Mouse (Mus musculus): ENCODE measurements around the gene Mcoln3. TPM values are rescaled to one million over a fixed set of nuclear protein-coding genes. Genes with fewer than 3 reads are reported as not detected.

The Mcoln3 gene
- total RNA-seq, 1 experiment: 2.5 TPM

GRCm38 (mm10) chr3:146135417-146135816, 18.2 kb downstream of the Mcoln3 start:
- in situ Hi-C loops (cut with MboI; ENCODE audit: low sequenced_read_pairs in 2 of 2, unreplicated experiment in 2 of 2): no loop called here
- no peaks in the 10 kb centered on the region for H3K36me3 ChIP-seq (ENCODE audit: control insufficient read depth, insufficient read depth, low read length, poor library complexity, severe bottlenecking)

GRCm38 (mm10) chr3:146136422-146136821, 19.2 kb downstream of the Mcoln3 start:
- in situ Hi-C loops (cut with MboI; ENCODE audit: low sequenced_read_pairs in 2 of 2, unreplicated experiment in 2 of 2): no loop called here
- no peaks in the 10 kb centered on the region for H3K9me3 ChIP-seq (ENCODE audit: control insufficient read depth, insufficient read depth, low read depth, low read length)
- no peak for TF ChIP-seq ZNF384 (IDR thresholded peaks at IDR 0.05; ENCODE audit: low read depth, low read length)
- no peak for TF ChIP-seq CHD2 (IDR thresholded peaks at IDR 0.05; ENCODE audit: low read depth, low read length)
- TF ChIP-seq MAFK (IDR thresholded peaks at IDR 0.05; ENCODE audit: insufficient read depth, low read depth, low read length): no peak
- DNase-seq (ENCODE audit: low read depth, low spot score): no peak
- no peaks in the 10 kb centered on the region for H3K36me3 ChIP-seq (ENCODE audit: control insufficient read depth, insufficient read depth, low read length, poor library complexity, severe bottlenecking)
- no peak overlapping the region for H3K4me3 ChIP-seq (ENCODE audit: insufficient read depth in 1 of 2, low read depth in 1 of 2, low read length in 2 of 2, poor library complexity in 1 of 2, severe bottlenecking in 1 of 2)
- H3K4me1 ChIP-seq (ENCODE audit: control insufficient read depth in 2 of 2, insufficient read depth in 2 of 2, low read length in 2 of 2, poor library complexity in 1 of 2): no peaks in the 10 kb centered on the region
- no peak overlapping the region for H3K9ac ChIP-seq (ENCODE audit: insufficient read depth, low read depth, low read length, poor library complexity, severe bottlenecking)
- H3K27ac ChIP-seq (ENCODE audit: insufficient read depth, low read depth, low read length, poor library complexity, severe bottlenecking): no peak overlapping the region

More at GRCm38 (mm10) chr3:146135417-146135816, 18.2 kb downstream of the Mcoln3 start:
- Histone ChIP-seq H3K4me1 (ENCODE audit: control insufficient read depth in 2 of 2, insufficient read depth in 2 of 2, low read length in 2 of 2, poor library complexity in 1 of 2) (no peaks in the 10 kb centered on the region), H3K27ac (ENCODE audit: insufficient read depth, low read depth, low read length, poor library complexity, severe bottlenecking) (no peak overlapping the region), H3K4me3 (ENCODE audit: insufficient read depth in 1 of 2, low read depth in 1 of 2, low read length in 2 of 2, poor library complexity in 1 of 2, severe bottlenecking in 1 of 2) (no peak overlapping the region), H3K9ac (ENCODE audit: insufficient read depth, low read depth, low read length, poor library complexity, severe bottlenecking) (no peak overlapping the region), H3K9me3 (ENCODE audit: control insufficient read depth, insufficient read depth, low read depth, low read length) (no peaks in the 10 kb centered on the region)
- no peak for DNase-seq (ENCODE audit: low read depth, low spot score)
- TF ChIP-seq HCFC1 (IDR thresholded peaks at IDR 0.05; ENCODE audit: borderline replicate concordance, insufficient read depth, low read length): no peak
- TF ChIP-seq MAFK (IDR thresholded peaks at IDR 0.05; ENCODE audit: insufficient read depth, low read depth, low read length): no peak
- no peak for TF ChIP-seq CHD2 (IDR thresholded peaks at IDR 0.05; ENCODE audit: low read depth, low read length)
- TF ChIP-seq ZNF384 (IDR thresholded peaks at IDR 0.05; ENCODE audit: low read depth, low read length): no peak
- TF ChIP-seq ZC3H11A (IDR thresholded peaks at IDR 0.05; ENCODE audit: borderline replicate concordance, low read depth, low read length): no peak

GRCm38 (mm10) chr3:146140276-146140675, 23.0 kb downstream of the Mcoln3 start:
- Histone ChIP-seq H3K9me3 (ENCODE audit: control insufficient read depth, insufficient read depth, low read depth, low read length) (no peaks in the 10 kb centered on the region), H3K4me3 (ENCODE audit: insufficient read depth in 1 of 2, low read depth in 1 of 2, low read length in 2 of 2, poor library complexity in 1 of 2, severe bottlenecking in 1 of 2) (no peak overlapping the region), H3K36me3 (ENCODE audit: control insufficient read depth, insufficient read depth, low read length, poor library complexity, severe bottlenecking) (no peaks in the 10 kb centered on the region), H3K27ac (ENCODE audit: insufficient read depth, low read depth, low read length, poor library complexity, severe bottlenecking) (no peak overlapping the region), H3K9ac (ENCODE audit: insufficient read depth, low read depth, low read length, poor library complexity, severe bottlenecking) (no peak overlapping the region), H3K4me1 (ENCODE audit: control insufficient read depth in 2 of 2, insufficient read depth in 2 of 2, low read length in 2 of 2, poor library complexity in 1 of 2) (no peaks in the 10 kb centered on the region)
- TF ChIP-seq ZC3H11A (IDR thresholded peaks at IDR 0.05; ENCODE audit: borderline replicate concordance, low read depth, low read length) (no peak), HCFC1 (IDR thresholded peaks at IDR 0.05; ENCODE audit: borderline replicate concordance, insufficient read depth, low read length) (no peak), ZNF384 (IDR thresholded peaks at IDR 0.05; ENCODE audit: low read depth, low read length) (no peak), CHD2 (IDR thresholded peaks at IDR 0.05; ENCODE audit: low read depth, low read length) (no peak), MAFK (IDR thresholded peaks at IDR 0.05; ENCODE audit: insufficient read depth, low read depth, low read length) (no peak)
- in situ Hi-C loops (cut with MboI; ENCODE audit: low sequenced_read_pairs in 2 of 2, unreplicated experiment in 2 of 2): no loop called here
- no peak for DNase-seq (ENCODE audit: low read depth, low spot score)

- Histone ChIP-seq H3K27ac (ENCODE audit: insufficient read depth, low read depth, low read length, poor library complexity, severe bottlenecking) (no peak overlapping the region), H3K4me3 (ENCODE audit: insufficient read depth in 1 of 2, low read depth in 1 of 2, low read length in 2 of 2, poor library complexity in 1 of 2, severe bottlenecking in 1 of 2) (no peak overlapping the region), H3K36me3 (ENCODE audit: control insufficient read depth, insufficient read depth, low read length, poor library complexity, severe bottlenecking) (no peaks in the 10 kb centered on the region), H3K9ac (ENCODE audit: insufficient read depth, low read depth, low read length, poor library complexity, severe bottlenecking) (no peak overlapping the region), H3K4me1 (ENCODE audit: control insufficient read depth in 2 of 2, insufficient read depth in 2 of 2, low read length in 2 of 2, poor library complexity in 1 of 2) (no peaks in the 10 kb centered on the region), H3K9me3 (ENCODE audit: control insufficient read depth, insufficient read depth, low read depth, low read length) (no peaks in the 10 kb centered on the region)
- in situ Hi-C loops (cut with MboI; ENCODE audit: low sequenced_read_pairs in 2 of 2, unreplicated experiment in 2 of 2): no loop called here
- DNase-seq (ENCODE audit: low read depth, low spot score): no peak
- no peak for TF ChIP-seq CHD2 (IDR thresholded peaks at IDR 0.05; ENCODE audit: low read depth, low read length)
- TF ChIP-seq ZNF384 (IDR thresholded peaks at IDR 0.05; ENCODE audit: low read depth, low read length): no peak
- TF ChIP-seq MAFK (IDR thresholded peaks at IDR 0.05; ENCODE audit: insufficient read depth, low read depth, low read length): no peak
- TF ChIP-seq HCFC1 (IDR thresholded peaks at IDR 0.05; ENCODE audit: borderline replicate concordance, insufficient read depth, low read length): no peak
- TF ChIP-seq ZC3H11A (IDR thresholded peaks at IDR 0.05; ENCODE audit: borderline replicate concordance, low read depth, low read length): no peak
These were observed 25.3 kb downstream of the Mcoln3 start for GRCm38 (mm10) chr3:146142523-146142922.

GRCm38 (mm10) chr3:146145501-146145900, 28.3 kb downstream of the Mcoln3 start:
- H3K27ac ChIP-seq (ENCODE audit: insufficient read depth, low read depth, low read length, poor library complexity, severe bottlenecking): no peak overlapping the region
- no peaks in the 10 kb centered on the region for H3K9me3 ChIP-seq (ENCODE audit: control insufficient read depth, insufficient read depth, low read depth, low read length)
- no peak for DNase-seq (ENCODE audit: low read depth, low spot score)
- no peak overlapping the region for H3K9ac ChIP-seq (ENCODE audit: insufficient read depth, low read depth, low read length, poor library complexity, severe bottlenecking)
- no peak overlapping the region for H3K4me3 ChIP-seq (ENCODE audit: insufficient read depth in 1 of 2, low read depth in 1 of 2, low read length in 2 of 2, poor library complexity in 1 of 2, severe bottlenecking in 1 of 2)
- TF ChIP-seq MAFK (IDR thresholded peaks at IDR 0.05; ENCODE audit: insufficient read depth, low read depth, low read length) (no peak), ZC3H11A (IDR thresholded peaks at IDR 0.05; ENCODE audit: borderline replicate concordance, low read depth, low read length) (no peak), ZNF384 (IDR thresholded peaks at IDR 0.05; ENCODE audit: low read depth, low read length) (no peak), CHD2 (IDR thresholded peaks at IDR 0.05; ENCODE audit: low read depth, low read length) (no peak), HCFC1 (IDR thresholded peaks at IDR 0.05; ENCODE audit: borderline replicate concordance, insufficient read depth, low read length) (no peak)
- in situ Hi-C loops (cut with MboI; ENCODE audit: low sequenced_read_pairs in 2 of 2, unreplicated experiment in 2 of 2): no loop called here
- H3K36me3 ChIP-seq (ENCODE audit: control insufficient read depth, insufficient read depth, low read length, poor library complexity, severe bottlenecking): no peaks in the 10 kb centered on the region
- H3K4me1 ChIP-seq (ENCODE audit: control insufficient read depth in 2 of 2, insufficient read depth in 2 of 2, low read length in 2 of 2, poor library complexity in 1 of 2): peaks cover 0 to 5% of the 10 kb centered on the region in 2 experiments; a peak in 1 of 4 replicates

Measured in ES-E14 (cell line).